Mouse (Mus musculus) Muller cell, postnatal 12 days (primary cell): ENCODE data around the gene Olfr521.
A peak's percentile ranks its signal among the peaks of the same experiment; 100 is the strongest.
"Not testable (repeated sequence)": the region's sequence is repeated elsewhere in the genome, so short reads cannot be mapped to it uniquely, and the experiment has no call there.

Source experiments
- DNase-seq: peaks from one replicate; pipeline ENCODE4 v3.0.0-alpha.2; 2015; ENCODE audit errors: inconsistent ontology term

Gene Olfr521

GRCm38 (mm10) chr7:99763207-99763606 is at the start of gene Olfr521:
Gene Olfr521, plus strand, starts transcription at chr7:99763507.
- DNase-seq = no peak

DNA sequence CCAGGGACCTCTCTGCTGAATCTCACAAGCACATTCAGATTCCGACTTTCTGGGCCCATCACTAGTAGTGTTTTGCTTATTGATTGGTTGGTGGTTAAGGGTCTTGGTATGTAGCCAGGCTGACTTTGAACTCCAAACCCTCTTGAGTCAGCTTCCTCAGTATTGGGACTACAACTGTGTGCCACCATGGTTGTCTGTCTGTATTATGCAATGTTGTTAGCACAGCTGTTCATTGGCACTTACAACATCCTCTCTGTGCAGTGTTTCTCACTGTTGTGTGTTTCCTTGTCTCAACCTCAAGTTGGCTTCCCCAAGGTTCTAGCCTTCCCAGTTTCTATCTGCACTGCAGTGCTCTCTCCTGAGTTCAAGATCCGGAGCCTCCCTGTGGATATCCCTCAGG is 46.8 kb upstream of the Olfr521 start:
- DNase-seq = no peak

DNA sequence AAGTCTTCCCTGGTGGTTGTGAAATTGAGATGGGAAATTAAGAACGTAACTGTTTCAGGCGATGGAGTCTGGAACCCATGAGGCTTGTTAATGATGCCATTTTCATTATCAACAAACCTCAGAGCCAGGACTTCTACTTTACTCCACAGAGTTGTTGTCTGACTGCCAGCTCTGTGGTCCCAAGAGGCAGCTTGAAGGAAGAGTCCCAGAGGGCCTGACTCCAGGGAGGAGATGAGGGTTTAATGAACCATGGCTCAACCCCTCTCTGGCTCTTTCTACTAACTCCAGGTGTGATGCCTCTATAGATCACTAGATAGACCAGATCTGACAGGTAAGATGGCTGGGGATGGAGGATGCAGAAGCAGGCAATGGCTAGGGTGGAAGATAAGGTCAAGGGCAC is 33.3 kb upstream of the Olfr521 start, which contains the start of gene Olfr520:
Gene Olfr520, plus strand, starts transcription at position 301 of the 400 bp plus-strand sequence.
- no peak for DNase-seq

DNA sequence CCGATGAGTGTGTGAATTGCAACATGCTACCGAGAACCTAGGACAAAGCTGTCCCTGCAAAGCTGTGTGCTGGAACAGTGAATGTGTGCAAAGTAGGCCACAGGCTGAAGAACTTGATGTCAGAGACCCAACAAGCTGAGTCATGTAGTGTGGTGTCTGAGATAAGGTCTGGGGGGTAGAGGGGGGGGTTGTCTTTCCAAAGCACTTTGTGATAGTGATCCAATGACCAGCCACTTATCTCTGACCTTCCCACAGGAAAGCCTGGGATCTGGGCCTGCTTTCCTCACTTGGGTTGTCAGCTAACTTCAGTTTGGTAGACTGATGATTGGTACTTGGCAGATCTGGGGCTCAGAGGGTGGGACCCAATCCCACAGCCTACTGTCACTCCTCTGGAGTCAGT is 28.7 kb upstream of the Olfr521 start:
- DNase-seq = no peak

DNA sequence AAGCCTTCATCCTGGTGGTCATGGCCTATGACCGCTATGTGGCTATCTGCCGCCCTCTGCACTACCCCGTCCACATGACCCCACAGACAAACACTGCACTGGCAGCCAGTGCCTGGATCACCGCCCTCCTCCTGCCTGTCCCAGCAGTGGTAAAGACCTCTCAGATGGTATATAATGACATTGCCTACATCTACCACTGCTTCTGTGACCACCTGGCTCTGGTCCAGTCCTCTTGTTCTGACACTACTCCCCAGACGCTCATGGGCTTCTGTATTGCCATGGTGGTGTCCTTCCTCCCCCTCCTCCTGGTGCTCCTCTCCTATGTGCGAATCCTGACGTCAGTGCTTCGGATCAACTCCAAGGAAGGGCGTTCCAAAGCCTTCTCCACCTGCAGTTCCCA is 27.8 kb upstream of the Olfr521 start:
- not testable (repeated sequence) for DNase-seq

- DNase-seq = peak; percentile 22
Observed at GRCm38 (mm10) chr7:99739276-99739675, 24.0 kb upstream of the Olfr521 start.

- no peak for DNase-seq
Observed at GRCm38 (mm10) chr7:99781385-99781784, 18.1 kb downstream of the Olfr521 start.

DNA sequence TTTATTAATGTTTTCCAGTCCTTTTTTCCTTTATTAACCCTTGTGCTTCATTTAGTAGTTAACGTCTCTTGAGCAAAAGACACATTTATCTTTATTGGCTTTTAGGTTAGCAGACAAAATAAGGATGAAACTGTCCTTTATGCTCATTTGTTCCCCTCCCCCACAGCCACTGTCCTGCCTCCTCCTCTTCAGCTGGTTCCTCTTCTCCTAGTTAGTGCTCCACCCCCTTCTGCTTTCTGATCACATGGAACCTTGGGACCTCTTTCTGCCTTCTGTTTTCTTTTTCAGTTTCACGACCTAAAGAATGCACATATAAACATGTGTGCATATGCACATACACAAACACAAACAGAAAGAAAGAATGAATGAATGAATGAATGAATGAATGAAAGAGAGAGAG is 18.6 kb downstream of the Olfr521 start:
- DNase-seq = no peak

GRCm38 (mm10) chr7:99783421-99783820 is 20.1 kb downstream of the Olfr521 start:
- DNase-seq = no peak

- DNase-seq = no peak
Observed at GRCm38 (mm10) chr7:99785553-99785952, 22.2 kb downstream of the Olfr521 start.

- DNase-seq = no peak
Observed at GRCm38 (mm10) chr7:99786774-99787173, 23.5 kb downstream of the Olfr521 start.

- no peak for DNase-seq
Observed at GRCm38 (mm10) chr7:99787935-99788334, 24.6 kb downstream of the Olfr521 start.

DNA sequence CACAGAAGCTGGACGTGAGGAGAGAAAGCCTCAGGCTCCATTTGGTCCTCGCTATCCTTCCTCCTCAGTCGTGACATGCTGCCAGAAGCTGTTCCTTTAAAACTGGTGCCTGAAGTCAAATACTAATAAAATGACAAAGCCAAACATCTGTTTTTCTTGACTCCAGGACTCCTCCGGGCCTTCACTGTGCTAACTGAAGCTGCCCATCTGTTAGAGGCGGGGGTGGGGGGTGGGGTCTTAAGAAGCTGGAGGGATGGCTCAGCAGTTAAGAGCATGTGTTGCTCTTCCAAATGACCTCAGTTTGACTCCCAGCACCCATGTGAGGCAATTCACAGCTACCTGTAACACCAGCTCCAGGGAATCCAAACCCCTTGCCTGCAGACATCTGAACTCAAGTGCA is 25.3 kb downstream of the Olfr521 start:
- DNase-seq = no peak

DNA sequence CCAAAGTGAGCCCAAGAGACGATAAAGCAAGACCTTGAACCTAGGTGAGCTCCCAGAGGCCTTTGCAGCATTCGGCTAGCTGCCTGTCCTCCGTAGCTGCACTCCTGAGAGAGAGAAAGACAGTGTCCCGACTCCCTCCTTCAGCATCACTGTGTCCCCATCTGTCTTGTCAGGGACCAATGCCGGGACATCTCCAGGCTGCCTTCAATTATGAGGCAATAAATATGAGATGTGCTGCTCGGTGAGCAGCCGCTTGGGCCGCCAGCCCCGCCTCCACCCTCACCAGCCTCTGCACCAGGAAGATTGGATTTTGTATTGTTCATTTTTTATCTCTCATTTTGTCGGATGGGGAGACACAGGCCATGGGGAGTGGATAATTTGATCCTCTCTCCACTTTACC is 27.5 kb downstream of the Olfr521 start:
- DNase-seq = no peak

DNA sequence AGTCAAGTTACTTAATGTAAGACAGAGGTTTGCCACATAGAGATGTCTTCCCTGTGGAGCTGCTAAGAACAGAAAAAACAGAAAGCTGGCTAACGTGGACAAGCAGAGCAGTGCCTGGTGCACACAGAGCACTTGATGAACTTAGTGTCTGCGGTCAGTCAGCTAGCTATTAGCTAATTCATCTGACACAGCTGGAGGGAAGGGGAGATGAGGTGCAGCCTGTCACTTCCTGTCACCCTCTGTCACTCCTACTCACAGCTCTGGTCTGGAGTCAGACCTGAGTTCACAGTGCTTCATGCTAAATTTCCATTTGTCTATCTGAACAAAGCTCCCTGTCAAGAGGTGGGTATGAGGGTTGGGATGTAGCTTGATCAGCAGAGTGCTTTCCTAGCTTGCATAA is 30.8 kb downstream of the Olfr521 start:
- DNase-seq = no peak

GRCm38 (mm10) chr7:99795192-99795981 is 32.1 kb downstream of the Olfr521 start:
- peak; percentile 63 for DNase-seq

DNA sequence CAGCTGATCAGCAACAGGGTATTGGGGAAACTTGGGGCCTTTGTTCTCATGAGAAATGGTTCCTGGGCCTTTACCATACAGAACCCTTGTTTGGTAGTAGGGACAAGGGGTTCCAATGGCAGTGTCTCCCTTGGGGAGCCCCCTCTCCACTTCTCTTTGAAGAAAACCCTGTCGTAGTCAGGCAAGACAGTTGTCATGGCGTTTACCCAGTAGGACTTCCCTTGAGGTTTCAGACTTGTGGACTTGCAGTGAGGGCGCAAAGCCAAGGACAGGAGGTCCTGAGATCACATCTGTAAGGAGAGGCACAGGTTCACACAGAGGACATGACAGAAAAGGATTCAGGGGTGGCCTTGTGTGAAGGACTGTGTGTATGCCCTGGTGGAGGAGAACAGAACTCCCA is 33.2 kb downstream of the Olfr521 start:
- no peak for DNase-seq

- peak; percentile 14 for DNase-seq
Observed at GRCm38 (mm10) chr7:99797261-99797660, 34.0 kb downstream of the Olfr521 start.

GRCm38 (mm10) chr7:99797911-99798647 is 34.8 kb downstream of the Olfr521 start:
- DNase-seq = peak; percentile 52

DNA sequence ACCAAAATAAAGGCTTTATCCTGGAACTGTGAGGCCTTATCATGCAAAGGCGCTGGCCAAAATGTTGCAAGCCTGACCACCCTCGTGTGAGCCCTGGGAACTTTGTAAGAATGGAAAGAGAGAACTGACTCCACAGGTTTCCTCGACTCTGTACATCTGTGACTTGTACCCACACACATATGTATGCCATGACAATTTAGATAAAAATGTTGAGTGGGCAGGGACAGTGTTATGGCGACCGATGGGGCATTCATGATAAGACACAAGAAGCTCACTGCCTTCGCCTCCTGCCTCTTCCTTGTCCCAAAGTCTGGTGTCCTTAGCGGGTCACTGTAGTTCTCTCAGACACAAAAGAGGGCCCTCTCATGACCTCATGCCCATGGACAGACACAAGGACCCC is 35.8 kb downstream of the Olfr521 start:
- DNase-seq = no peak

DNA sequence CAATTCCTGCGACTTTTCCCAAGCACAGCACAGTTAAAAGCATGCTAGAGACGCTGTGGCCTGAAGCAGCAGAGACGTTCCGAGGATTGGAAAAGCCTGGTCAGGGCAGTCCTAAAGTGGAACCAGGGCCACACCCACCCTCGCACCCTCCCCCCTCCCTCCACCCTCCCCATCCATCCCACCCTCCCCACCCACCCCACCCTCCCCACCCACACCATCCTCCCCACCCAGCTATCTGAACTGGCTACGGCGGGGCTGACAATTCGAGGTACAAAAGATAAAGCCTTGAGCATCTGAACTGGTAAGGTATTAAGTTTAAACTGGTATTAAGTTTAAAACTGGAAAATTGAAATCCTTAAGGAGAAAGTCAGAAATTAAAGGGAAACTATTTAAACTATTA is 40.2 kb downstream of the Olfr521 start:
- no peak for DNase-seq

GRCm38 (mm10) chr7:99804033-99804432 is 40.7 kb downstream of the Olfr521 start:
- DNase-seq = not testable (repeated sequence)

DNA sequence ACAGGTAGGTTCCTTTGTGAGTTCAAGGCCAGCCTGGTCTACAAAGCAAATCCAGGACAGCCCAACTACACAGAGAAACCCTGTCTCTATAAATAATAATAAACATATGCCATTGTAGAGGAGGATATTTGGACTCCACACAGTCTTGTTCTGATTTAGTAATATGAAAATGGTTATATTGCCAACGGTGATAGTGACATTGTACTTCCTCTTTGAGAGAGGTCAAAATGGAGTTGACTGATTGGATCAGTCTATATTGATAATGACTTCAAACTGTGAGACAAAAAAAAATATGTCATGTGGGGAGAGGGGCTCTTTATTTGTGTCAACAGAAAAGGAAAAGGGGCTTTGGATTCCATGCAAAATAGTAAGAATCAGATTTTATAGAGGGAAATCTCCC is 42.0 kb downstream of the Olfr521 start:
- no peak for DNase-seq
